Mouse (Mus musculus) G1E (cell line): ENCODE measurements around the gene Gm4969. TPM values are rescaled to one million over a fixed set of nuclear protein-coding genes. Genes with fewer than 3 reads are reported as not detected.
A peak's percentile ranks its signal among the peaks of the same experiment; 100 is the strongest.

ENCODE experiments used
- ATAC-seq: 2 replicates; pipeline ENCODE4 v1.8.0; 2016; ENCODE audit warnings: mild to moderate bottlenecking; ENCODE audit not compliant: insufficient number of reproducible peaks, poor library complexity, low FRiP score, severe bottlenecking; ENCODE audit errors: extremely low read depth
- DNase-seq: peaks from one replicate; pipeline ENCODE4 v3.0.0; 2012; ENCODE audit warnings: low spot score
- H3K27me3 ChIP-seq: 2 replicates; pipeline ENCODE4 v1.6.1; 2012; ENCODE audit warnings: mild to moderate bottlenecking, low read length, inconsistent platforms; ENCODE audit not compliant: insufficient read depth
- H3K36me3 ChIP-seq: replicated peaks from 2 replicates; pipeline ENCODE3; 2012; ENCODE audit warnings: mild to moderate bottlenecking, inconsistent platforms
- H3K4me1 ChIP-seq: 2 replicates; pipeline ENCODE4 v1.6.1; 2012; ENCODE audit warnings: low read depth, low read length, inconsistent platforms, mixed read lengths; ENCODE audit not compliant: insufficient read depth
- H3K4me3 ChIP-seq: 2 replicates; pipeline ENCODE4 v1.5.1; 2012; ENCODE audit warnings: low read depth, mild to moderate bottlenecking, inconsistent platforms, low read length, moderate library complexity, mixed read lengths
- H3K9me3 ChIP-seq: replicated peaks from 2 replicates; pipeline ENCODE4 v1.6.1; 2012; ENCODE audit warnings: inconsistent platforms
- CTCF ChIP-seq: IDR thresholded peaks from 2 replicates; pipeline ENCODE4 v1.5.1; 2012; ENCODE audit warnings: low read depth, low read length, inconsistent platforms, mixed read lengths
- GATA1 ChIP-seq: IDR thresholded peaks from 2 replicates; pipeline ENCODE4 v1.6.1; 2012; ENCODE audit warnings: borderline replicate concordance, low read length, inconsistent platforms, mixed read lengths
- GATA2 ChIP-seq: IDR thresholded peaks from 2 replicates; pipeline ENCODE4 v1.6.1; 2012; ENCODE audit warnings: low read depth, low read length, inconsistent platforms, borderline replicate concordance
- POLR2AphosphoS5 ChIP-seq: IDR thresholded peaks from 2 replicates; pipeline ENCODE4 v1.6.1; 2012; ENCODE audit warnings: low read depth, low read length, inconsistent platforms; ENCODE audit not compliant: insufficient replicate concordance
- TAL1 ChIP-seq: conservative IDR thresholded peaks from 2 replicates; pipeline ENCODE4 v1.6.1; 2012; ENCODE audit warnings: low read depth, low read length, inconsistent platforms, mixed read lengths
- polyA plus RNA-seq: library from polyadenylated mRNA; stranded (reverse); fragments of >175 nt; gene quantifications from 2 replicates; pipeline ENCODE4 v1.2.3, GENCODE M21; 2012
- total RNA-seq, 2 experiments: library from RNA; stranded (forward) in 1 of 2; stranded (reverse) in 1 of 2; fragments of 200-1000 nt in 1 of 2; fragments of >200 nt in 1 of 2; fragmentation: Nextera tagmentation in 1 of 2; gene quantifications; 2 replicates each; pipeline ENCODE4 v1.2.3; 2014 to 2017

Gm4969 gene
- total and polyA plus RNA-seq, 3 experiments, result 0.05 TPM; not detected in 2

- H3K9me3 ChIP-seq, result no peaks in the 10 kb centered on the region
- ATAC-seq (peak; percentile 76), DNase-seq (peak; percentile 92)
- H3K27me3 ChIP-seq, result no peaks in the 10 kb centered on the region
- no peak for TF ChIP-seq GATA1
- TF ChIP-seq CTCF, result no peak
- no peak for TF ChIP-seq TAL1
- no peak for TF ChIP-seq POLR2AphosphoS5
- TF ChIP-seq GATA2, result no peak
- H3K36me3 ChIP-seq, result peaks cover 69% of the 10 kb centered on the region
- peak within 1 kb of the TSS; percentile 78 for H3K4me3 ChIP-seq
- H3K4me1 ChIP-seq, result peaks cover 44% of the 10 kb centered on the region
These were observed 31.5 kb upstream of the Gm4969 start, which contains the start of gene Snrpd2 for GRCm38 (mm10) chr7:19149626-19150025. TSS of gene Snrpd2 (plus strand) at chr7:19149722.

GRCm38 (mm10) chr7:19148875-19149541, 30.8 kb upstream of the Gm4969 start, which contains the start of gene Qpctl:
TSS of gene Qpctl (minus strand) at chr7:19149291.
- Histone ChIP-seq H3K4me1 (peaks cover 44% of the 10 kb centered on the region), H3K36me3 (peaks cover 67% of the 10 kb centered on the region), H3K4me3 (peak within 1 kb of the TSS; percentile 78), H3K27me3 (no peaks in the 10 kb centered on the region), H3K9me3 (no peaks in the 10 kb centered on the region)
- DNase-seq (peak; percentile 88), ATAC-seq (peak; percentile 92)
- TF ChIP-seq CTCF, result no peak
- no peak for TF ChIP-seq GATA1
- no peak for TF ChIP-seq TAL1
- TF ChIP-seq POLR2AphosphoS5, result no peak
- TF ChIP-seq GATA2, result no peak

GRCm38 (mm10) chr7:19148180-19148874, 30.2 kb upstream of the Gm4969 start:
- Histone ChIP-seq H3K9me3 (no peaks in the 10 kb centered on the region), H3K27me3 (no peaks in the 10 kb centered on the region), H3K4me3 (peak overlapping the region; percentile 78), H3K4me1 (peaks cover 44% of the 10 kb centered on the region), H3K36me3 (peaks cover 67% of the 10 kb centered on the region)
- no peak for ATAC-seq
- DNase-seq, result no peak
- TF ChIP-seq GATA1, result no peak
- no peak for TF ChIP-seq TAL1
- TF ChIP-seq POLR2AphosphoS5, result no peak
- TF ChIP-seq CTCF, result no peak
- no peak for TF ChIP-seq GATA2

GRCm38 (mm10) chr7:19147497-19148045, 29.4 kb upstream of the Gm4969 start:
- TF ChIP-seq TAL1 (no peak), POLR2AphosphoS5 (no peak), GATA1 (no peak), CTCF (no peak), GATA2 (no peak)
- DNase-seq (no peak), ATAC-seq (no peak)
- no peak overlapping the region for H3K4me3 ChIP-seq
- H3K36me3 ChIP-seq, result peaks cover 67% of the 10 kb centered on the region
- no peaks in the 10 kb centered on the region for H3K9me3 ChIP-seq
- H3K4me1 ChIP-seq, result peaks cover 44% of the 10 kb centered on the region
- H3K27me3 ChIP-seq, result no peaks in the 10 kb centered on the region

- no peak for ATAC-seq
- no peak for DNase-seq
- TF ChIP-seq GATA1 (no peak), GATA2 (no peak), TAL1 (no peak), CTCF (no peak), POLR2AphosphoS5 (no peak)
- Histone ChIP-seq H3K36me3 (peaks cover 66% of the 10 kb centered on the region), H3K9me3 (no peaks in the 10 kb centered on the region), H3K27me3 (no peaks in the 10 kb centered on the region), H3K4me3 (no peak overlapping the region; the same call in 1 of the 2 replicates), H3K4me1 (peaks cover 39% of the 10 kb centered on the region)
These were observed 28.6 kb upstream of the Gm4969 start for GRCm38 (mm10) chr7:19146793-19147192.

- no peak overlapping the region for H3K4me3 ChIP-seq
- H3K36me3 ChIP-seq, result peaks cover 91% of the 10 kb centered on the region
- DNase-seq, result no peak
- H3K4me1 ChIP-seq, result peaks cover 10% of the 10 kb centered on the region
- no peak for ATAC-seq
- no peaks in the 10 kb centered on the region for H3K9me3 ChIP-seq
- no peak for TF ChIP-seq CTCF
- no peak for TF ChIP-seq TAL1
- TF ChIP-seq GATA1, result no peak
- TF ChIP-seq POLR2AphosphoS5, result no peak
- H3K27me3 ChIP-seq, result no peaks in the 10 kb centered on the region
These were observed 19.2 kb upstream of the Gm4969 start for GRCm38 (mm10) chr7:19137380-19137779.
